Mouse (Mus musculus) layer of hippocampus, adult 11-12 months (tissue): ENCODE data around the gene Abca9.
A peak's percentile ranks its signal among the peaks of the same experiment; 100 is the strongest.

Experiments
- DNase-seq: peaks from one replicate; pipeline ENCODE4 v3.0.0; 2022; ENCODE audit warnings: low spot score

The Abca9 gene

DNA sequence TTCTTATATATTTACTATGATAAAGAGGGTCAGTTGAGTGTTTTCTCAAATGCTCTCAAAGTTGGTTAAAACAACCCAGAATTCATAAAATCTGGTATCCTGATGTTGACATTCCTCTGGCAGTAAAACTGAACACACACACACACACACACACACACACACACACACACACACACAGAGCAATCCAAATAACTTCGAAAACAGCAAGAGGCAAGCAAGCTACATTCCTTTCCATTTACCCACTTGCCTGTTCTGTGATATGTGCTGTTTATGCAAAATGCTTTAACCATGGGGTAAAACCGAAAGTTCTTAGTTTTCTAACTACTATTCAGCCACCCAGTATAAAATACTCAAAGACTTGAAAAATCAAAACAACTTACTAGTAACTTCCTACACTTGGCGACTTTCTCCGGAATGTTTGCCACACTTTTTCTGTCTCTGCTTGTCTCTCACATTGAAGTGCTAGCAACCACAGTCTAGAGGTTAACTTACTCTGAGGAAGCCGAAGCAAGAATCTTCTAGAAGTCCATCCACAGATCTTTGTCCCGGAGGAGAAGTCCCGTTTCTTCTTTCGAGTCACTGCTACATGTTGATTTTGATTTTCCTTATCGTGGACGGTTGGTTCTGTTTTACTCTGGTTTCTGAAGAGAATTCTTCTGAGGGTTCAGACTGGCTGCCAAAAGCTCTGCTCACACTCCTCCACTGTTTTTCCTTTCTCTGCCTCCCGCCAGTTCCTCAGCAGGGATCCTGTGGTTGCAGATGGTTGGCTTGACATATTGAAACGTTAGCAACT lies at the start of gene Abca9:
TSS of gene Abca9 (minus strand) at position 738 of the 793 bp plus-strand sequence.
- peak; percentile 19 for DNase-seq

GRCm38 (mm10) chr11:110217118-110217517 lies 49.1 kb upstream of the Abca9 start:
- no peak for DNase-seq

DNA sequence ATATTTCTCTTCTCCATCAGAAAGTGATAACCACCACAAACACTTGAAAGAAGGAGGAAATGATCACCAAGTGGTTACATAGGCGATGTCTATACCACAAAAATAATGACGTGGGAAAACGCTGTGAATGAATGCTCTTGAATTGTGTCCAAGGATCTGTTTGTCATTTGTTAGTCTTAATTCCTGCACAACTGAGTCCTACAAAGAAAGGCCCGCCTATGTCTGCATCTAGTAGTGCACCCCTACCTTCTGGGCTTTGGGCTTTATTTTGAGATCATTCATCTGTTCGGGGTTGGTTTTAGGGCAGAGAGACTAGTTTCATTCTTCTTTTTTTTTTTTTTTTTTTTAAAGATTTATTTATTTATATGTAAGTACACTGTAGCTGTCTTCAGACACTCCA lies 35.9 kb upstream of the Abca9 start:
- DNase-seq, result no peak

GRCm38 (mm10) chr11:110198882-110199281 lies 30.9 kb upstream of the Abca9 start:
- DNase-seq, result no peak

GRCm38 (mm10) chr11:110196561-110197306 lies 28.7 kb upstream of the Abca9 start:
- DNase-seq, result no peak

DNA sequence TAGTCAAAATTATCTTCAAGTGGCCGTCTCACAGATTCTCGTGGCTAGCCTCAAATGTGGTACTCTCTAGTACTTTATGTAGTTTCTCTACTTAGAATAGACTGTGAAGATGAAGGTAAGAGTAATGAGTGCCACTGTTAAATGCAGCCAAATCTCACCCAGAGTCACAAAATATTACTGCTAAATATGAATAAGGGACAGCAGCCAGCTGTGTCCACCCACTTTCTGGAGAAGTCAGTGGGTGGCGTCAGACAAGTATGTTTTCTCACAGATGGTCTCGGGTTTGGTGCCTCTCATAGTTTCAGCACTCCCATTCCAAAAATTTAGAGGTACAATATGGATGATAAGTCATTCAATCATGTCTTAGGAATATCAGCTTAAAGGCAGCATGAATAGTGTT lies 27.3 kb upstream of the Abca9 start:
- peak; percentile 5 for DNase-seq

- DNase-seq, result no peak
Measured at GRCm38 (mm10) chr11:110171212-110171611, 3.2 kb upstream of the Abca9 start.

DNA sequence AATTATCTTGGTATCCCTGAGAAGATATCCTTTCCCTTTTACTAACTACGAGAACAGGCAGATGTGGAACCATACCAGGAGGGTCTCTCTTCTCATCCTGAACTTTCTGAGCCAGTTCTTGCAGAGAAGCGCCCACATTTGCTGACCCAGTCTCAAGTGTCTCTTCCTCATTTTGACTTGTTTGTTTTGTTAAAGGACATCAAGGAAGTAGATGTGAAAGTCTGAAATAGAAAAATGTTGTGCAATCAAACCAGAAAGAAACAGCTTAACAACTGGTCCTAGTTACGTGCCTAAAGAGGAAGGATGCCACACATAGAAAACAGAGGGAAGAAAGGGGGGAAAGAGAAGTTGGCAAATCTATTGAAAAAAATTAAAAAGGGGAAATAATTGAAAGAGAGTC lies 2.2 kb downstream of the Abca9 start:
- peak; percentile 25 for DNase-seq

DNA sequence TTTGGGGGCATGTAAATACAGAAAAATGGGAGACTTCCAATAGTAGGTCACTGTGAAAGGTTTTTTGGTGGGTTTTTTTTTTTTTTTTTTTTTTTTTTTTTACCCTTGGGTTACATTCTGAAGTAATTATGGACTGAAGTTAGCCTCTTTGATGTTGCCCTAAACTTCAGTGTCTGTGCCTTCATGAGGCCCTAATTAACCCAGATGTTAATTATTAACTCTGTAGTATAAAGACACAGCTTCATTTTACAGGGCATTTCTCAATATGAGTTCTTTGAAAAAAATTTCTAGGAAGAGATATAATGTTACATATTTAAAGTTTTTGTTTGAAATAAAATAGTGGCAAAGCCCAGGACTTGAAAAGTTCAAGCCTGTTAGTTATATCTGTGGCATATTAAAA lies 2.6 kb downstream of the Abca9 start:
- no peak for DNase-seq

GRCm38 (mm10) chr11:110157059-110157458 lies 10.9 kb downstream of the Abca9 start:
- DNase-seq, result no peak

DNA sequence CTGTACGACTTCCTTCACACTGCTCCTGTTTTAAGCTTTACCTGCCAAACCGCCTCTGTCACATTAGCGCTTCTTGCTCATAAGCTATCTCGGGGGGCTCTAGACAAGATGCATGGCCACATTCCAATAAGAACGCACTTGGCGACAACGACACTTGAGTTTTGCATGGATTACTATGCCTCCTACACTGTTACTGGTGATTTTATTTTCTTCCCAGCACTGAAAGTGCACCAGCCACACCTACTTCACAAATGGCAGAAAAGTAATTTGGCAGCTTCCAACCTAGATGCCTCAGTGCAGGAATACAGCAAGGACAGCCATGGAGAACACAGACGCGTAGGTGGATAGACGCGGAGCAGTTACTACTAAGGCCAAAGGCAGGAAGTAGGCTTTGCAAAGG lies 12.0 kb downstream of the Abca9 start:
- peak; percentile 9 for DNase-seq

DNA sequence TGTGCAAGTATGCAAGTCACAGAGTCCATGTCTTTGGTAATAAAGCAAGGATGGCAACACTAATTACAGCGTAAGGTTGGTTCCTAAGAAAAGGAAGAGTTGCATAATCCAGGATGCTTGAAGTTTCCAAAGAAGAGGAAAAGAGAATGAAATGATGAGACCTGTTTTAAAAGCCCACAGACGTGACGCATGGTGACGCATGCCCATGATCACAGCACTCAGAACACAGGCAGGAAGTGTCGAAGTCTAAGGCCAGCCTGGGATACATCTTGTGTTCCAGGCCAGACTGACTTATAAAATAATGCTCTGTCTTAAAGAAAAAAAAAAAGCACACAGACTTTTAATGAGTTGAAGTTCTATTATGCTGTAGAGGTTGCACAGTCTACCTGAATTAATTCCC lies 20.4 kb downstream of the Abca9 start:
- DNase-seq, result no peak

GRCm38 (mm10) chr11:110145421-110145820 lies 22.6 kb downstream of the Abca9 start:
- peak; percentile 7 for DNase-seq

DNA sequence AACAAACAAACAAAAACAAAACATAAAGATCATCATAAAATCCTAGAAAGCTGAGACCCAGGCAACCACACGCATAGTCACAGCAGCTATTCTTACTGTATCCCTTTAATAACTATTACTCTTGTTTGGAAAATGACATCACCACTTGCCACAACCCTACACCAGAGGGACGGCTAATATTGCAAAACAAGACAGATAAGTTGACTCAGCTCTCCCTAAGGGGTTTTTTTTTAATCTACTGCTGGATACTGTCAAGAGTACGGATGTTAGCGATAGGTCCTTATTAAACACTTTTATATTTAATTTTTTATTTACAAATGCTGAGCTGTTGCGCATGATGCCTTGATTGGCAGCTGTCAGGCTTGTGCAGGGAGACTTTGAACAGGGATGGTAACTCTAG lies 37.2 kb downstream of the Abca9 start:
- no peak for DNase-seq

GRCm38 (mm10) chr11:110111137-110111536 lies 56.9 kb downstream of the Abca9 start:
- peak; percentile 37 for DNase-seq

- no peak for DNase-seq
Measured at GRCm38 (mm10) chr11:110101437-110101836, 66.6 kb downstream of the Abca9 start.

- no peak for DNase-seq
Measured at GRCm38 (mm10) chr11:110098901-110099300, 69.1 kb downstream of the Abca9 start.

DNA sequence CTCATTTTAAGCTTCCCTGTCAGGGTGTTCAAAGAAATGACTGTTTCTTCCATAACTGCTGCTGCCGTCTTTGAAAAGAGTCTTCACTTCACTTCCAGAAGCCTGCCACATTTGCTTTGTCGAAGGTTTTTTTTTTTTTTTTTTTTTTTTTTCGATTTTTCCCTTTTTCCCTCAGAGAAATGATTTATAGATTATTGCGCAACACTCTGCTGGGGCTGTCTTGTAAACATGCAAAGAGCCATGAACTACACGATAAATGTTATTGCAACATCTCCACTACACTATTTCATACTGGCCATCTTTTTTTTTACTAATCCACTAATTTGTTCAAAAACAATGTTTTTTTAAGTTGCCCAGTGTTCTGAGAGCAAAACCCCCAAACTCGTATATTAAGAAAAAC lies 70.5 kb downstream of the Abca9 start:
- DNase-seq, result no peak

GRCm38 (mm10) chr11:110095858-110096257 lies 72.1 kb downstream of the Abca9 start, which contains the start of gene Abca8a:
Abca8a (minus strand) TSS chr11:110095978.
- peak; percentile 21 for DNase-seq

- no peak for DNase-seq
Measured at GRCm38 (mm10) chr11:110094846-110095380, 73.1 kb downstream of the Abca9 start.

DNA sequence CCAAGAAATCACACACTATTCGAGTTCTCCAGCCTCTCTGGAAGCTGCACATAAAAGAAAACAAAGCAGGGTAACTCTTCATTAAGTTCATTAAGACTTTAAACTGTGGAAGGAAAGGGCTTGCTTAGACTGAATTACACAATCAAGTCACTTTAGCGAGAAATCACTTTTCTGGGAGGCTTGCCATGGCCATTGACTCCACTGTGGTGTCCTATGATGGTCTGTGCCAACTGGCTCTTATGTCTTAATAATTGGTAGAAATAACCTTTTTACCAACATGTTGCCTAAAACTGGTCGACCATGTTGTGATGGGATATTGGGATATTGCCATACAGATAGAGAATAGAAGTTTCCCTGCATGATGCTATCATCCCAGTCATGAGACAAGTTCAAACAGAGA lies 73.8 kb downstream of the Abca9 start:
- no peak for DNase-seq

GRCm38 (mm10) chr11:110091328-110091727 lies 76.7 kb downstream of the Abca9 start:
- DNase-seq, result no peak

- no peak for DNase-seq
Measured at GRCm38 (mm10) chr11:110072158-110072557, 95.8 kb downstream of the Abca9 start.
